Mouse (Mus musculus): ENCODE data around the gene Itga9. TPM values are rescaled to one million over a fixed set of nuclear protein-coding genes. Genes with fewer than 3 reads are reported as not detected.

Itga9 gene
- polyA plus RNA-seq (2014; fragmentation: Nextera tagmentation; extraction: Ambion mirVana), result 4.0 and 6.3 TPM in 2 replicates

DNA sequence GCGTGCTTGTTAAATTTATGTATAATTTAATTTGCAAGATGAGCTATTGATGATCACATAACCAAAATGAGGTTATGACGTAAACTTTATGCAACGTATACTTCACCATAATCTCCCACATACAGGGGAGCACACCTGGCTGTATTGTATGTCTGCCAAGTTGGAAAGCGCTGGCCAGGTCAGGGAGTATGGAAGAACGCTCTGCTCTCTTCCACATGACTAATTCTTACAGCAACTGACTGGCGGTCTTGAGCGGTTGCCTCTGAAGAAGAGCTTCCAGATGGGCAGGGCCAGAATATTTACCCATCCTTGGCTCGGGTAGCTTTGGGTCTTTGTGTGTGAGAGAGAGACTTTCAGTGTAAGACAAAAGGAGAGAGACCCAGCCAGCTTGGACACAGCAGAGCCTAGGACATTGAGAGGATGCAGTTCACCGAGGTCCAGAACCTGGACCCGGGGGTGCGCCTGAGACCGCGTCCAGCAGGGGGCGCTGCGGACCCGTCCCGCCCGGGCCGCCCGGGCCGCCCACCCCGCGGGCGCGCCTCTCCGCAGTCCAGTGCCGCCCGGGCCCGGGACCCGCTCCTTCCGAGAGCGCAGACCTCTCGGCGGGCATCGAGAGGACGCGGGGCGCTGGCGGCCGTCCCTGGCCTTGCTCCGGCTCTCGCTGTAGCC is at the start of gene Itga9:
Gene Itga9, plus strand, starts transcription at position 543 of the 669 bp plus-strand sequence.
- Histone ChIP-seq H3K27me3 (ENCODE audit: control insufficient read depth, insufficient read depth, low read length) (peaks cover 6% of the 10 kb centered on the region), H3K27ac (ENCODE audit: low read depth, low read length) (0 out of 2 replicates have a peak within 1 kb of the TSS, but pooled peaks have one; percentile 36)

GRCm38 (mm10) chr9:118556951-118557780 is 49.3 kb upstream of the Itga9 start:
- Histone ChIP-seq H3K4me2 (replicated peaks; ENCODE audit: low read depth, low read length) (no peak overlapping the region), H3K4me1 (replicated peaks; ENCODE audit: control insufficient read depth, insufficient read depth, low read length) (no peaks in the 10 kb centered on the region), H3K4me3 (ENCODE audit: low read depth, low read length) (no peak overlapping the region), H3K9ac (ENCODE audit: low read depth, low read length) (no peak overlapping the region), H3K36me3 (ENCODE audit: control insufficient read depth, insufficient read depth, low read length) (peaks cover 20% of the 10 kb centered on the region), H3K9me3 (ENCODE audit: control insufficient read depth, low read length) (no peaks in the 10 kb centered on the region), H3K27me3 (ENCODE audit: control insufficient read depth, insufficient read depth, low read length) (no peaks in the 10 kb centered on the region), H3K27ac (ENCODE audit: low read depth, low read length) (no peak overlapping the region)
- ATAC-seq (ENCODE audit: low FRiP score), result no peak
- peak; percentile 6 for DNase-seq (ENCODE audit: low spot score)
- 85% methylated on average over 24 of the region's 24 CpGs for WGBS

More for the DNA sequence above, at the start of gene Itga9:
- Histone ChIP-seq H3K4me1 (replicated peaks; ENCODE audit: control insufficient read depth, insufficient read depth, low read length) (peaks cover 6% of the 10 kb centered on the region), H3K4me3 (ENCODE audit: low read depth, low read length) (peak within 1 kb of the TSS; percentile 64), H3K9me3 (ENCODE audit: control insufficient read depth, low read length) (no peaks in the 10 kb centered on the region), H3K4me2 (replicated peaks; ENCODE audit: low read depth, low read length) (peak within 1 kb of the TSS; percentile 95), H3K36me3 (ENCODE audit: control insufficient read depth, insufficient read depth, low read length) (no peaks in the 10 kb centered on the region), H3K9ac (ENCODE audit: low read depth, low read length) (peak within 1 kb of the TSS; percentile 84)
- ATAC-seq (ENCODE audit: low FRiP score) (peak; percentile 92), DNase-seq (ENCODE audit: low spot score) (peak; percentile 93)
- WGBS, result 18% methylated on average over 27 of the region's 42 CpGs

GRCm38 (mm10) chr9:118563356-118563755 is 43.1 kb upstream of the Itga9 start:
- WGBS, result 96% methylated on average over 11 of the region's 11 CpGs
- Histone ChIP-seq H3K4me2 (replicated peaks; ENCODE audit: low read depth, low read length) (no peak overlapping the region), H3K9me3 (ENCODE audit: control insufficient read depth, low read length) (no peaks in the 10 kb centered on the region), H3K27me3 (ENCODE audit: control insufficient read depth, insufficient read depth, low read length) (no peaks in the 10 kb centered on the region), H3K36me3 (ENCODE audit: control insufficient read depth, insufficient read depth, low read length) (peaks cover 11% of the 10 kb centered on the region; the same call in 1 of the 2 replicates), H3K9ac (ENCODE audit: low read depth, low read length) (no peak overlapping the region), H3K4me3 (ENCODE audit: low read depth, low read length) (no peak overlapping the region), H3K4me1 (replicated peaks; ENCODE audit: control insufficient read depth, insufficient read depth, low read length) (no peaks in the 10 kb centered on the region), H3K27ac (ENCODE audit: low read depth, low read length) (no peak overlapping the region)
- no peak for ATAC-seq (ENCODE audit: low FRiP score)
- no peak for DNase-seq (ENCODE audit: low spot score)

DNA sequence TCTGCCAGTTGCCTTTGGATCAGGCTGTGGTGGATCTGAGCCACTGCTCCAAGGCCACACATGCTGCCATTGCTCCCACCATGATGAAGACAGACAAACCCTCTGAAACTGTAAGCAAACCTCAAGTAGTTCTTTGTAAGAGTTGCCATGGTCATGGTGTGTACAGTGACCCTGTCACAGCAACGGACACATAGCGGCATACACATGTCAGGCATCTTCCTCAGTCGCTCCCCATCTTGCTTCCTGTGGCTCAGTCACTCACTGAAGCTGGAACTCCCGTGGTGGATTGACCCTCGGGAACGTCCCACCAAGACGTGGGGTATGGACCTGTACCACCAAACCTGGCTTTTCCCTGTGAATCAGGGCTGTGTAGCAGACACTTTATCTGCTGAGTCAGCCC is 42.6 kb upstream of the Itga9 start:
- Histone ChIP-seq H3K4me3 (ENCODE audit: low read depth, low read length) (no peak overlapping the region), H3K9ac (ENCODE audit: low read depth, low read length) (no peak overlapping the region), H3K36me3 (ENCODE audit: control insufficient read depth, insufficient read depth, low read length) (0 out of 2 replicates have a peak, but pooled peaks cover 10% of the 10 kb centered on the region), H3K27me3 (ENCODE audit: control insufficient read depth, insufficient read depth, low read length) (no peaks in the 10 kb centered on the region), H3K9me3 (ENCODE audit: control insufficient read depth, low read length) (no peaks in the 10 kb centered on the region), H3K27ac (ENCODE audit: low read depth, low read length) (no peak overlapping the region), H3K4me2 (replicated peaks; ENCODE audit: low read depth, low read length) (no peak overlapping the region), H3K4me1 (replicated peaks; ENCODE audit: control insufficient read depth, insufficient read depth, low read length) (no peaks in the 10 kb centered on the region)
- 94% methylated on average over 7 of the region's 7 CpGs for WGBS
- DNase-seq (ENCODE audit: low spot score) (no peak), ATAC-seq (ENCODE audit: low FRiP score) (no peak)

GRCm38 (mm10) chr9:118564696-118565095 is 41.8 kb upstream of the Itga9 start:
- Histone ChIP-seq H3K4me1 (replicated peaks; ENCODE audit: control insufficient read depth, insufficient read depth, low read length) (no peaks in the 10 kb centered on the region), H3K36me3 (ENCODE audit: control insufficient read depth, insufficient read depth, low read length) (0 out of 2 replicates have a peak, but pooled peaks cover 8% of the 10 kb centered on the region), H3K9me3 (ENCODE audit: control insufficient read depth, low read length) (no peaks in the 10 kb centered on the region), H3K27me3 (ENCODE audit: control insufficient read depth, insufficient read depth, low read length) (no peaks in the 10 kb centered on the region), H3K4me3 (ENCODE audit: low read depth, low read length) (no peak overlapping the region), H3K9ac (ENCODE audit: low read depth, low read length) (no peak overlapping the region), H3K27ac (ENCODE audit: low read depth, low read length) (no peak overlapping the region), H3K4me2 (replicated peaks; ENCODE audit: low read depth, low read length) (no peak overlapping the region)
- no peak for DNase-seq (ENCODE audit: low spot score)
- ATAC-seq (ENCODE audit: low FRiP score), result no peak
- WGBS, result 92% methylated on average over 16 of the region's 16 CpGs

GRCm38 (mm10) chr9:118569328-118569727 is 37.2 kb upstream of the Itga9 start:
- ATAC-seq (ENCODE audit: low FRiP score), result no peak
- no peaks in the 10 kb centered on the region for H3K27me3 ChIP-seq (ENCODE audit: control insufficient read depth, insufficient read depth, low read length)
- H3K9ac ChIP-seq (ENCODE audit: low read depth, low read length), result no peak overlapping the region
- no peak overlapping the region for H3K4me2 ChIP-seq (replicated peaks; ENCODE audit: low read depth, low read length)
- DNase-seq (ENCODE audit: low spot score), result no peak
- no peak overlapping the region for H3K4me3 ChIP-seq (ENCODE audit: low read depth, low read length)
- H3K4me1 ChIP-seq (replicated peaks; ENCODE audit: control insufficient read depth, insufficient read depth, low read length), result no peaks in the 10 kb centered on the region; the same call in 1 of the 2 replicates
- 0 out of 2 replicates have a peak, but pooled peaks cover 5% of the 10 kb centered on the region for H3K36me3 ChIP-seq (ENCODE audit: control insufficient read depth, insufficient read depth, low read length)
- H3K9me3 ChIP-seq (ENCODE audit: control insufficient read depth, low read length), result no peaks in the 10 kb centered on the region
- 85% methylated on average over 6 of the region's 6 CpGs for WGBS
- H3K27ac ChIP-seq (ENCODE audit: low read depth, low read length), result no peak overlapping the region

- H3K4me2 ChIP-seq (replicated peaks; ENCODE audit: low read depth, low read length), result no peak overlapping the region
- no peaks in the 10 kb centered on the region for H3K9me3 ChIP-seq (ENCODE audit: control insufficient read depth, low read length)
- ATAC-seq (ENCODE audit: low FRiP score), result no peak
- no peak overlapping the region for H3K9ac ChIP-seq (ENCODE audit: low read depth, low read length)
- 84% methylated on average over 4 of the region's 4 CpGs for WGBS
- H3K27me3 ChIP-seq (ENCODE audit: control insufficient read depth, insufficient read depth, low read length), result no peaks in the 10 kb centered on the region
- no peaks in the 10 kb centered on the region; the same call in 1 of the 2 replicates for H3K4me1 ChIP-seq (replicated peaks; ENCODE audit: control insufficient read depth, insufficient read depth, low read length)
- H3K36me3 ChIP-seq (ENCODE audit: control insufficient read depth, insufficient read depth, low read length), result 0 out of 2 replicates have a peak, but pooled peaks cover 1% of the 10 kb centered on the region
- no peak for DNase-seq (ENCODE audit: low spot score)
- H3K27ac ChIP-seq (ENCODE audit: low read depth, low read length), result no peak overlapping the region
- no peak overlapping the region for H3K4me3 ChIP-seq (ENCODE audit: low read depth, low read length)
Measured at GRCm38 (mm10) chr9:118570865-118571264, 35.6 kb upstream of the Itga9 start.

GRCm38 (mm10) chr9:118571701-118572100 is 34.8 kb upstream of the Itga9 start:
- H3K36me3 ChIP-seq (ENCODE audit: control insufficient read depth, insufficient read depth, low read length), result no peaks in the 10 kb centered on the region
- H3K9ac ChIP-seq (ENCODE audit: low read depth, low read length), result no peak overlapping the region
- H3K4me1 ChIP-seq (replicated peaks; ENCODE audit: control insufficient read depth, insufficient read depth, low read length), result no peaks in the 10 kb centered on the region; the same call in 1 of the 2 replicates
- ATAC-seq (ENCODE audit: low FRiP score) (no peak), DNase-seq (ENCODE audit: low spot score) (no peak)
- WGBS, result 91% methylated on average over 4 of the region's 4 CpGs
- no peaks in the 10 kb centered on the region for H3K27me3 ChIP-seq (ENCODE audit: control insufficient read depth, insufficient read depth, low read length)
- no peak overlapping the region for H3K4me2 ChIP-seq (replicated peaks; ENCODE audit: low read depth, low read length)
- no peak overlapping the region for H3K27ac ChIP-seq (ENCODE audit: low read depth, low read length)
- H3K9me3 ChIP-seq (ENCODE audit: control insufficient read depth, low read length), result no peaks in the 10 kb centered on the region
- no peak overlapping the region for H3K4me3 ChIP-seq (ENCODE audit: low read depth, low read length)

Measured in hindbrain, embryonic 11.5 days (tissue).